Mouse (Mus musculus) megakaryocyte, embryonic 14.5 days (primary cell): ENCODE measurements around the gene Actl7a. TPM values are rescaled to one million over a fixed set of nuclear protein-coding genes. Genes with fewer than 3 reads are reported as not detected.

Experiments
- H3K27me3 ChIP-seq: replicated peaks from 2 replicates; pipeline ENCODE3; 2012; ENCODE audit warnings: inconsistent platforms
- H3K36me3 ChIP-seq: replicated peaks from 2 replicates; pipeline ENCODE3; 2012; ENCODE audit warnings: low read length, inconsistent platforms, mixed read lengths
- H3K4me1 ChIP-seq: 2 replicates; pipeline ENCODE4 v1.6.1; 2012; ENCODE audit warnings: inconsistent platforms
- H3K4me3 ChIP-seq: replicated peaks from 2 replicates; pipeline ENCODE3; 2012; ENCODE audit warnings: moderate library complexity, mild to moderate bottlenecking, inconsistent platforms
- H3K9me3 ChIP-seq: 2 replicates; pipeline ENCODE4 v1.6.1; 2012; ENCODE audit warnings: inconsistent platforms
- FLI1 ChIP-seq: IDR thresholded peaks from 2 replicates; pipeline ENCODE4 v1.6.1; 2012; ENCODE audit warnings: low read length, inconsistent platforms, mixed read lengths
- GATA1 ChIP-seq: IDR thresholded peaks from 3 replicates; pipeline ENCODE4 v1.6.1; 2012; ENCODE audit warnings: mixed read lengths, low read length, inconsistent platforms, borderline replicate concordance
- polyA plus RNA-seq: library from polyadenylated mRNA; stranded (reverse); fragments of >175 nt; gene quantifications from 2 replicates; pipeline ENCODE4 v1.2.3, GENCODE M21; 2012; ENCODE audit warnings: low replicate concordance; ENCODE audit not compliant: insufficient read depth

The Actl7a gene
- polyA plus RNA-seq, 1 experiment: not detected

DNA sequence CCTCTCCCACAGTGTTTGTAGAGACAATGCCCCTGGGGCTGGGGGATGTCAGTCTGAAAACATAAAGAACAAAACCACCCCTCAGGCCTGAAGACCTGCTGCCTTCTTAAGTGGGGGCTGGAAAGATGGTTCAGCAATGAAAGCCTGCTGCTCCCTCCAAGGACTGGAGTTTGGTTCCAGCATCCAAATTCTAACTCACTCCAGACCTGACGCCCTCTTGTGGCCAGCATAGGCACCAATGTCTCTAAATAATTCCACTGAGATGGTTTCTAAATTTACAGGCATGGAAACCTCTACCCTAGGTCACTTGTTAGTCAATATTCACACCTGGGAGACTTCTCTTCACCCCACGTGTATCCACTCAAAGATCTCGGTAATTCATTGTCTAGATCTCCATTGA is 21.7 kb upstream of the Actl7a start:
- Histone ChIP-seq H3K27me3 (peaks cover 2% of the 10 kb centered on the region), H3K4me3 (no peak overlapping the region), H3K36me3 (no peaks in the 10 kb centered on the region), H3K9me3 (peaks cover 6% of the 10 kb centered on the region; the same call in 1 of the 2 replicates), H3K4me1 (no peaks in the 10 kb centered on the region)
- TF ChIP-seq FLI1: no peak
- no peak for TF ChIP-seq GATA1

DNA sequence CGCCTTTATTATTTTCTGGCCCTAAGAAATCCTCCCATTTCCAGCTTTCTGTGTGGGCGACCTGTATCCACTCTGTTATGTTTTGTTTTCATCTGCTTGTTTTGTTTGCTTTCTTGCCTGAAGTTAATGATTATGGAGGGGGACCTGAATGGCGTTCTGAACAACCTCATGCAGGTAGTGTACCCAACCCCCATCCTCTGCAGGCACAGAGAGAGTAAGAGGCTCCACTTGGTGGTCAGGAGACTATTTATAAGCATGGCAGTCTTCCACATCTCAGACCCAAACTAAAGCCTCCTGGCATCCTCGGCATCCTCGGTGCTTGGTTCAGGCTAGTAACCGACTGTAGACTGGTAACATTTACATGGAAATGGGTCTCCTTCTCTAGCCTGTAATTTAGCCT is 20.9 kb upstream of the Actl7a start:
- no peaks in the 10 kb centered on the region for H3K4me1 ChIP-seq
- H3K36me3 ChIP-seq: no peaks in the 10 kb centered on the region
- no peak overlapping the region for H3K4me3 ChIP-seq
- H3K27me3 ChIP-seq: peaks cover 2% of the 10 kb centered on the region
- TF ChIP-seq GATA1 (no peak), FLI1 (no peak)
- H3K9me3 ChIP-seq: peaks cover 7% of the 10 kb centered on the region; the same call in 1 of the 2 replicates

DNA sequence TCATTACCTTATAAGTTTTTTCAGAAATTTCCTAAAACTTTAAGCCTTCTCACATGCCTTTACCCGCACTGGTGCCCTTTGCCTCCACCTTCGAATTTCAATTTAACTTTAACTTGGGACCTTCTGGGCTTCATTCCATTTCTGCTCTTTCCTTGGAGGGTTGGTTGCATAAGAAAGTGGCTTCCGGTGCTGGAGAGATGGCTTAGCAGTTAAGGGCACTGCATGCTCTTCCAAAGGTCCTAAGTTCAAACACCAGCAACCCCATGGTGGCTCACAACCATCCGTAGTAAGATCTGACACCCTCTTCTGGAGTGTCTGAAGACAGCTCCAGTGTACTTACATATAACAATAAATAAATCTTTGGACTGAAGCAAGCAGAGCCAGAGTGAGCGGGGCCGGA is 20.0 kb upstream of the Actl7a start:
- no peak overlapping the region for H3K4me3 ChIP-seq
- no peaks in the 10 kb centered on the region for H3K4me1 ChIP-seq
- no peak for TF ChIP-seq GATA1
- TF ChIP-seq FLI1: no peak
- H3K27me3 ChIP-seq: peaks cover 2% of the 10 kb centered on the region
- H3K9me3 ChIP-seq: peaks cover 11% of the 10 kb centered on the region
- H3K36me3 ChIP-seq: no peaks in the 10 kb centered on the region

DNA sequence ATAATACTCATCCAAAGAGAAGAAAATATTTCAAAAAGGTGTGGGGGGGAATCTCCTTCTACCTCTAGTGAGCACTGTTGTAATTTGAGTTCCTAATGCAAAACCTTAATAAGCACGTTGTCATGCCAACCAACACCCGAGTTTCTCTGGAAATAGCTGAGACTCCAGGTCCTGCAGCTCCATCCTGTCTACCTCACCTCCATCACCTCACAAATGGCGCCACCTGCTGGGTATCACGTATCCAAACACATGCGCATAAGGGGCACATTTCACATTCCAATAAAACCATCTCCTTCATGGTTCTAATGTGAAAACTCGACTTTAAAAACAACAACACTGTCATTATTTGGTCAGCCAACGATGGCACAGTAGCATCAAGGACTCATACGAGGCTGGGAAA is 17.4 kb upstream of the Actl7a start:
- H3K4me1 ChIP-seq: no peaks in the 10 kb centered on the region
- no peak overlapping the region for H3K4me3 ChIP-seq
- no peaks in the 10 kb centered on the region for H3K27me3 ChIP-seq
- no peaks in the 10 kb centered on the region for H3K36me3 ChIP-seq
- peaks cover 11% of the 10 kb centered on the region for H3K9me3 ChIP-seq
- TF ChIP-seq FLI1 (no peak), GATA1 (no peak)

DNA sequence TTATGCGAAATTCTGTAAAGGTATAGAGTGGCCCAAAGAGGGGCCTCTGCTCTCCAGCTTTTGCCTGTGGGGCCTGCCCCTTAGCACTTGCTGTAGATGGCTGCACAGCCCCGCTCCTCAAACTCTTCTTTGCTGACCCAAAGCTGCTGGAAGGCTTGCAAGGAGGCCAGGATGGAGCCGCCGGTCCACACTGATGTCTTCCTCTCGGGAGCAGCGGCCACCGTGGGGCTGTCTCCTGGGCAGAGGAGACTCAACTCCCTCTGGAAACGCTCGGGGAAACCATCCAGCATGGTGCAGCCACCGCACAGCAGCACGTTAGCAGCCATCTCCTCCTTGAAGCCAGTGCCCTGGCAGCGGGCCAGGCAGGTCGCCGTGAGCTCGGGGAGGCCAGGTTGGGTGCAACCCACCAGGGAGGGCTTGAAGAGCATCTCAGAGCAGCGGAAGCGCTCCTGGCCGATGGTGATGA is 3.2 kb upstream of the Actl7a start, which contains the start of gene Gm26657:
Gene Gm26657, plus strand, starts transcription at position 51 of the 466 bp plus-strand sequence.
- peaks cover 4% of the 10 kb centered on the region; the same call in 1 of the 2 replicates for H3K4me1 ChIP-seq
- no peak within 1 kb of the TSS for H3K4me3 ChIP-seq
- peaks cover 5% of the 10 kb centered on the region for H3K27me3 ChIP-seq
- H3K36me3 ChIP-seq: peaks cover 16% of the 10 kb centered on the region
- TF ChIP-seq GATA1 (no peak), FLI1 (no peak)
- H3K9me3 ChIP-seq: no peaks in the 10 kb centered on the region

DNA sequence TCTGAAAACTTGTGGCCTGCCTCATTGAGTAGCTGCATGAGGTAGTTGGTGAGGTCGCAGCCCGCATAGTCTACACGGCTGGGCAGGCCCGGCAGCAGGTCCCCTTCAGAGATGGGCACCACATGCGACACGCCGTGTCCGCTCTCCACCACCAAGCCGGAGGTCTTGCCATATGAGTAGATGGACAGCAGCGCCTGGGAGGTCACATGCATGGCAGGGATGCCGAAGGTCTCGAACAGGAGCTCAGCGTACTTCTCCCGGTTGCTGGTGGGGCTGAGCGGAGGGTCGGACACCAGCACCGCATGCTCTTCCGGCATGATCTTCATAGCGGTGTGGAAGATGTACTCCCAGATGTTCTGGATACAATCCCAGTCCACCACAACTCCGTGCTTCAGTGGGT is 2.6 kb upstream of the Actl7a start:
- Histone ChIP-seq H3K4me1 (peaks cover 4% of the 10 kb centered on the region; the same call in 1 of the 2 replicates), H3K36me3 (peaks cover 21% of the 10 kb centered on the region), H3K4me3 (no peak overlapping the region), H3K27me3 (peaks cover 5% of the 10 kb centered on the region), H3K9me3 (no peaks in the 10 kb centered on the region)
- TF ChIP-seq GATA1: no peak
- TF ChIP-seq FLI1: no peak

DNA sequence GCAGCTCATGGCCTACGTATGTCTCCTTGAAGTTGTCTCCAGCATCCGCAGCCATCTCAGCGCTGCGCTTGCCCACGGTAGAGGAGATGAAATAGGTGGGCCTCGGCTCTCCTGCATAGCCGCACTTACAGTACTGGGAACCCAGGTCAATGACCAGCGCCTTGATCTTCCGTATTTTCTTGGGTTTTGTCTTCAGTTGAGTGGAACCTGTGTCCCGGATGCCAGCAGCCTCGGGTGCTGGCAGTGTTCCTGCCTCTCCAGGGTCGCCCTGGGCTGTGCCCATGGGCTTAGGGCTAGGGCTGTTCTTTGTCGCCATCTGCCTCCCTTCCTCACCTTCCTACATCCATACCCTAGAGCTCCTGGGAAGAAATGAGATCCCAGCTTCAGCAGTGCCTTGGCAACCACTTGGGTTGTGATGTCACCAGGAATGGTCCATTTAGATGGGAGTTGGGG is 2.1 kb upstream of the Actl7a start, which contains the start of gene Actl7b:
Gene Actl7b, minus strand, starts transcription at position 403 of the 453 bp plus-strand sequence.
- H3K4me1 ChIP-seq: peaks cover 4% of the 10 kb centered on the region; the same call in 1 of the 2 replicates
- no peak within 1 kb of the TSS for H3K4me3 ChIP-seq
- H3K9me3 ChIP-seq: no peaks in the 10 kb centered on the region
- peaks cover 5% of the 10 kb centered on the region for H3K27me3 ChIP-seq
- TF ChIP-seq FLI1 (no peak), GATA1 (no peak)
- H3K36me3 ChIP-seq: peaks cover 26% of the 10 kb centered on the region

DNA sequence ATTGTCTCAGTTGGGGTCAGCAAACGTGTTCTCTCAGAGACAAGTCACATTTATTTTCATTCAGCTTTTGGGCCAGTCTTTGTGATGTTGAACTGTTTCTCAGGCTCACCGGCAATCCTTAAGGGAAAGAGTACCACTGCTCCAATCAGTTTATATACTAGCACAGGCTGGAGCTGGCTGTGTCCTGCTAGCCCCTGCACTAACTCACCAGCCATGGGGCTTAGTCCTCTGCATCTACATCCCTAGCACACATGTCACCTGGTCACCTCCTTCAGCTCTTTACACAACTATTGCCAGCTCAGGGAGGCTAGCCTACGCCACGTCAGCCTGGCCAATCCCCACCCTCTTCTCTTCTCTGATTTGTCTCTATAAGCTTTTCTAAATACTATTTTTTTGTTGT is 515 bp upstream of the Actl7a start:
- H3K36me3 ChIP-seq: peaks cover 42% of the 10 kb centered on the region
- peaks cover 5% of the 10 kb centered on the region for H3K27me3 ChIP-seq
- H3K4me1 ChIP-seq: peaks cover 4% of the 10 kb centered on the region; the same call in 1 of the 2 replicates
- no peaks in the 10 kb centered on the region for H3K9me3 ChIP-seq
- no peak for TF ChIP-seq GATA1
- TF ChIP-seq FLI1: no peak
- H3K4me3 ChIP-seq: no peak overlapping the region

DNA sequence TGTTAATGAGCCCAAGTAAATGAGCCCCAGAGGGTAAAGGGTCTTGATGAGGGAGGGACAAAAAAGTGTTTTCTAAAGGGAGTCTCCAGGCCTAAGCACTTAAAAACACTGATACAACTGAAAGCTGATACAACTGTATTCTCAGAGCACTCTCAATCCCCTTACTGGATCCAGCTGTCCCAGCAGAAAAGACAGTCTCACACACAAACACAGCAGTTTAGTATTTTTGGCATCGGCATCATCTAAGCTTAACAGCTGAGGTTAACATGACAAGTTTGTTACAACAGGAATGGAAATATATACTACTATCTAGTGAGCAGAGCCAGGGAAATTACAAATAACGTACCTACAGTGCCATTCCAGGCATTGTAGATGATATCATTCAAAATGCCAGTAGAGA is 3.1 kb downstream of the Actl7a start:
- no peaks in the 10 kb centered on the region for H3K9me3 ChIP-seq
- peaks cover 77% of the 10 kb centered on the region for H3K36me3 ChIP-seq

DNA sequence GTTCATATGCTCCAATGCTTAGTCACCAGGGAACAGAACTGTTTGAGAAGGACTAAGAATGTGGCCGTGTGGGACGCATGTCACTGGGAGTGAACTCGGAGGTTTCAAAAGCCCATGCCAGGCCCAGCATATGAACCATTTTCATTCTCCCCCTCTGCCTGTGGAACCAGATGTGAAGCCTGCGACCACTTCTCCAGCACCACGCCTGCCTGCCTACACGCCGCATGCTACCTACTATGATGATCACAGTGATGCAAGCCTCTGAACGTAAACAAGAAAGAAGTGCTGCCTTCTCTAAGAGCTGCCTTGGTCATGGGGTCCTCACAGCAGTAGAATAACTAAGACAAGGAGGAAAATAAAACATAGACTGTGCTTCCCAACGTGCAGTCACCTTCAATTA is 4.2 kb downstream of the Actl7a start:
- H3K4me3 ChIP-seq: no peak overlapping the region
- peaks cover 86% of the 10 kb centered on the region for H3K36me3 ChIP-seq
- TF ChIP-seq GATA1: no peak
- TF ChIP-seq FLI1: no peak
- no peaks in the 10 kb centered on the region for H3K27me3 ChIP-seq
- H3K9me3 ChIP-seq: no peaks in the 10 kb centered on the region
- no peaks in the 10 kb centered on the region for H3K4me1 ChIP-seq

More for the DNA sequence above, 3.1 kb downstream of the Actl7a start:
- peaks cover 4% of the 10 kb centered on the region; the same call in 1 of the 2 replicates for H3K4me1 ChIP-seq
- H3K27me3 ChIP-seq: no peaks in the 10 kb centered on the region
- TF ChIP-seq FLI1 (no peak), GATA1 (no peak)
- no peak overlapping the region for H3K4me3 ChIP-seq
